Mouse (Mus musculus) heart, embryonic 15.5 days (tissue): ENCODE data around the gene Arpc5. TPM values are rescaled to one million over a fixed set of nuclear protein-coding genes. Genes with fewer than 3 reads are reported as not detected.
"Not testable (repeated sequence)": the region's sequence is repeated elsewhere in the genome, so short reads cannot be mapped to it uniquely, and the experiment has no call there.

Experiments
- ATAC-seq: fragments of 200-750 bp; cut with Nextera tagmentation; replicated peaks from 2 replicates; pipeline ENCODE4 v1.8.0; 2017; ENCODE audit warnings: low read depth, moderate TSS enrichment; ENCODE audit not compliant: insufficient number of reproducible peaks, insufficient read depth, low FRiP score
- H3K27ac ChIP-seq: fragments of 300-500 bp; sonication (generic); 2 replicates; pipeline ENCODE4 v1.5.1; 2015; ENCODE audit warnings: mild to moderate bottlenecking, inconsistent platforms
- H3K27me3 ChIP-seq: fragments of 300-500 bp; sonication (generic); 2 replicates; pipeline ENCODE4 v1.6.1; 2015; ENCODE audit warnings: inconsistent platforms
- H3K36me3 ChIP-seq: fragments of 300-500 bp; sonication (generic); 2 replicates; pipeline ENCODE4 v1.6.1; 2015; ENCODE audit warnings: mild to moderate bottlenecking, inconsistent platforms
- H3K4me1 ChIP-seq: fragments of 300-500 bp; sonication (generic); replicated peaks from 2 replicates; pipeline ENCODE4 v1.6.1; 2015; ENCODE audit warnings: inconsistent platforms
- H3K4me2 ChIP-seq: fragments of 300-500 bp; sonication (generic); 2 replicates; pipeline ENCODE4 v1.6.1; 2015; ENCODE audit warnings: inconsistent platforms, mild to moderate bottlenecking, moderate library complexity
- H3K4me3 ChIP-seq: fragments of 300-500 bp; sonication (generic); 2 replicates; pipeline ENCODE4 v1.5.1; 2015; ENCODE audit warnings: mild to moderate bottlenecking, inconsistent platforms
- H3K9ac ChIP-seq: fragments of 300-500 bp; sonication (generic); 2 replicates; pipeline ENCODE4 v1.6.1; 2015; ENCODE audit warnings: mild to moderate bottlenecking, inconsistent platforms
- H3K9me3 ChIP-seq: fragments of 300-500 bp; sonication (generic); replicated peaks from 2 replicates; pipeline ENCODE4 v1.6.1; 2016; ENCODE audit warnings: inconsistent platforms
- WGBS: fragments of 180-500 bp; shearing (Covaris S2); methylation state at CpG from one replicate; pipeline ENCODE4 v1.1.7; 2015; ENCODE audit warnings: mixed read lengths; 5-methylcytosine and 5-hydroxymethylcytosine counted together
- polyA plus RNA-seq: library from polyadenylated mRNA; unstranded; fragments of >200 nt; fragmentation: Nextera tagmentation; extraction: Ambion mirVana; gene quantifications from 2 replicates; pipeline ENCODE4 v1.2.1, GENCODE M21; 2015

The Arpc5 gene
- polyA plus RNA-seq, 1 experiment from 2014 or later = 189 TPM

DNA sequence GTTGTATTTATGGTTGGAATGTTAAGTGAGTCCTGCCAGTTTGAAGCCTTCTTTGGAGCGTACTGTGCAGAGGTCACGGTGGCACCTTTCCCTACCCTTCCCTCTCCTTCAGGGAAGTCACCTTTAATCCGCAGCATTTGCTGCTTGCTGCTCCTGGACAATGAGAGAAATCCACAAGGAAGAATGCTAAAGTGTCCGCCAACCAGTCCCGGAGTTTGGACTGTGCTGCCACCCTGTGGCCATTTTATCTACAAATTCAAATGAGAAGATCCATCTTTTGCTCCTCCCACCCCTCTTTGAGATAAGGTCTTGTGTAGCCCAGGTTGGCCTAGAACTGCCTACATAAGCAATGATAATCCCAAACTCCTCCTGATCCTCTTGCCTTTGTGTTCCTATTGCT is 19.9 kb upstream of the Arpc5 start:
- Histone ChIP-seq H3K9ac (no peak overlapping the region), H3K4me3 (no peak overlapping the region), H3K4me2 (no peak overlapping the region), H3K27me3 (no peaks in the 10 kb centered on the region), H3K36me3 (no peaks in the 10 kb centered on the region), H3K27ac (no peak overlapping the region), H3K4me1 (peaks cover 14% of the 10 kb centered on the region), H3K9me3 (no peaks in the 10 kb centered on the region)
- WGBS = 8% methylated on average over 5 of the region's 5 CpGs
- no peak; the same call in 1 of the 2 replicates for ATAC-seq

DNA sequence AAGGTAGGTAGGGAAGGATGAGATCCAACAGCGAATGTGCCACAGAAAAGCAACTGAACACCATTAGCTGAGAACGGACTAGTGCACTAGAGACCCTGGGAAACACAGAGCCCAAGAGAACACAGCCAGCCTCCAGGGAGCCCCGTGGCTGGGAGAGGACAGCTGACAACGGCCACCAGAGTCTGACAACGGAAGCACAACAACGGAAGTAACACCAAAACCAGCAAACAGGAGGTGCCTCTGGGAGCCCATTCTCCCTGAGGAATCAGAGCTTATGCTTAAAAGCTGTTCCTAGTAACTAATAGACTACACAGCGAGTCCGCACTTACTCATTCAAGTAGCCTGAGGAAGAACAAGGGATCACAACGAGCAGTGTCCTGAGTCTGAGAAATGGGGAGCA is 17.1 kb upstream of the Arpc5 start:
- Histone ChIP-seq H3K27ac (no peak overlapping the region), H3K9ac (no peak overlapping the region), H3K36me3 (no peaks in the 10 kb centered on the region), H3K4me1 (peaks cover 9% of the 10 kb centered on the region; the same call in 1 of the 2 replicates), H3K9me3 (no peaks in the 10 kb centered on the region), H3K27me3 (no peaks in the 10 kb centered on the region), H3K4me2 (no peak overlapping the region), H3K4me3 (no peak overlapping the region)
- ATAC-seq = no peak
- 74% methylated on average over 9 of the region's 9 CpGs for WGBS

DNA sequence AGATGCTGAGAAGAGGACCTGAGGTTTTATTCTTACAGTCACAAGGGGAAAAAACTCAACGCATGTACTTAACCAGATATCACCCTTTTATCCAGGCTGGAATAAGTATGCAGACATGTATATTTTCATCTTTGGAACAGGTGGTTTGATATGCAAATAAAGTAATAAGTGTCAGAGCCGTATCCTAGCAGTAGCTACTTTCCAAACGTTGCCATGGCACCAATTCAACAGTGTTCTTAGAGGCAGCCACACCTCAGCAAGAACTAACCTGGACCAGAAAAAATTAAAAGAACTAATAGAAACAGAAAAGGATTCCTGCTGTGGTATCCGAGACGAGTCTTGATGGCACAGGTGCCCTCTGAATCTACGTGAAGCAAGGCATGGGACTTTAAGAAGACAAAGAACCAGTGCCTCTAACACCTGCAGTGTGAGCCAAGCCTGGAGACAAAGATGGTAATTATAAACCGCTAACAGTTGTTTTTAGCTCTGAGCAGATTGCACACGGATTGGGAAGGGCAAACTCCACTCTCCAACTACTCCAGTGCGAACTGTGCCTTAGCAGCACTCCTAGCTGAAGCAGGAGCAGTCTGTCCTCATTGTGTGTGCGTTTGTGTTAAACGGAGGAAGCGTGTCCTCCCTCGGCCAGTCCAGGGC is 15.9 kb upstream of the Arpc5 start, which contains the start of gene Apobec4:
Gene Apobec4, plus strand, starts transcription at position 240 of the 654 bp plus-strand sequence.
- Histone ChIP-seq H3K36me3 (no peaks in the 10 kb centered on the region), H3K4me3 (no peak within 1 kb of the TSS), H3K9ac (no peak within 1 kb of the TSS), H3K9me3 (no peaks in the 10 kb centered on the region), H3K27ac (peak within 1 kb of the TSS; percentile 29; the same call in 1 of the 2 replicates), H3K4me1 (peaks cover 9% of the 10 kb centered on the region; the same call in 1 of the 2 replicates), H3K4me2 (no peak within 1 kb of the TSS), H3K27me3 (no peaks in the 10 kb centered on the region)
- no peak for ATAC-seq
- 67% methylated on average over 13 of the region's 13 CpGs for WGBS

DNA sequence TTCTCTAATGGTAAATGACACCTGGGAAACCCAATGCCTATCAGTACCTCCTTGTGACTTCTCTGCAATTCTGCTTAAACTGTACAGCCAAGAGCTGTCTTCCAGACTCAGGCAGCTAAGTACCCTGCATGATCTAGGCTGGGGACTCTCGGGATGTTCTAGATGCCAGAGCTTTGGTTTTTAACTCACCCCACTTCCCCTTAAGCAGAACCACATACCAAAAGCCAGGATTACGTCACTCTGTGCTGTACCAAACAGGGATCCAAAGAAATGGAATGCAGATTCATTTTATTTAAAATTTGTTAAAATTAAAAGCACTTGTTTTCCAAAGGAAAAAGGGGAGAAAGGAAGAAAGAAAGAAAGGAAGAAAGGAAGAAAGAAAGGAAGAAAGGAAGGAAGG is 4.6 kb upstream of the Arpc5 start:
- H3K4me2 ChIP-seq = no peak overlapping the region
- 64% methylated on average over 2 of the region's 2 CpGs for WGBS
- H3K27me3 ChIP-seq = peaks cover 10% of the 10 kb centered on the region
- no peak overlapping the region for H3K9ac ChIP-seq
- H3K9me3 ChIP-seq = no peaks in the 10 kb centered on the region
- H3K36me3 ChIP-seq = no peaks in the 10 kb centered on the region
- H3K4me1 ChIP-seq = peaks cover 6% of the 10 kb centered on the region; the same call in 1 of the 2 replicates
- no peak for ATAC-seq
- no peak overlapping the region for H3K27ac ChIP-seq
- no peak overlapping the region for H3K4me3 ChIP-seq

DNA sequence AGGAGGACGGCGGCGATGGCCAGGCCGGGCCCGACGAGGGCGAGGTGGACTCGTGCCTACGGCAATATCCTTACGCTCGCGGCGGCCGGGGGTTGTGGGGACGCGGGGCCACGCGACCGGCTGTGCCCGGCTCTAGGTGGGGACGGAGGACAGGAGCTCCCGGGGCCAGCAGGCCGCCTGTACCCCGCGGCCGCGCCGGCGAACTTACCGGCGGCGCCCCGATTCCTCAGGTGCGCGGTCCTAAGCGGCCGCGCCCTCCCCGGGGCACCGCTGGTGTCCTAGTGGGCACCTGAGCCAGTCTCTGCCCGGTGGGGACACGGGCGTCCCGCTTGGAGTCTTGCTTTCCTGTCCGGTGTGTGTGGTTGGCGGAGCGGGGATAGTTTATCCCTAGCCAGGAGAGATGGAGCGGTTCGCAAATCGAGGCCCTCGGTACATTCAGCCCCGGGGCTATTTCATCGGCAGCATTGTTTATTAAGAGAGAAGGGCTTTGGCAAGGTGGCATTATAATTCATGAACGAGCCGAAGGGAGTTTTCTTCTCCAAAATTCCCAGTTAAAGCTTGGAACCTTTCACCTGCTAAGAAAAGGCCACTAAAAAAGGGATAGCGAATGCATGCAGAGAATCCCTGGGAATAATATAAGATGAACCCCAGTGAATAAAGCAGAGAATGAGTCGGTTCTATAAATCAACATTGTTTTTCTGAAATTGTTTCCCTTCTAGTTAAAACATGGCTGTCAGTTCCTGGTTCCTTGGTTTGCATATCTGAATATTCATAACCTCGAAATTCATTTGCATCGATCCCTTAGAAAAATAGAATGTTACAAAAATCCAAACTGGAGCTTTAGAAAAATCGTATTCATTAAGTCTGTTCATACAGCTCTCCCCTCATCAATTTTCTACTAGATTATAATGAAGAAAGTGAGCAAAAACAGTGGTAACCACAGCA is 734 bp downstream of the Arpc5 start:
- Histone ChIP-seq H3K9ac (peak overlapping the region; percentile 98), H3K27ac (peak overlapping the region; percentile 93), H3K4me1 (peaks cover 9% of the 10 kb centered on the region), H3K4me3 (peak overlapping the region; percentile 95), H3K9me3 (no peaks in the 10 kb centered on the region), H3K4me2 (peak overlapping the region; percentile 94), H3K36me3 (peaks cover 28% of the 10 kb centered on the region), H3K27me3 (peaks cover 10% of the 10 kb centered on the region)
- WGBS = under 1% methylated on average over 59 of the region's 60 CpGs
- ATAC-seq = peak; percentile 56

DNA sequence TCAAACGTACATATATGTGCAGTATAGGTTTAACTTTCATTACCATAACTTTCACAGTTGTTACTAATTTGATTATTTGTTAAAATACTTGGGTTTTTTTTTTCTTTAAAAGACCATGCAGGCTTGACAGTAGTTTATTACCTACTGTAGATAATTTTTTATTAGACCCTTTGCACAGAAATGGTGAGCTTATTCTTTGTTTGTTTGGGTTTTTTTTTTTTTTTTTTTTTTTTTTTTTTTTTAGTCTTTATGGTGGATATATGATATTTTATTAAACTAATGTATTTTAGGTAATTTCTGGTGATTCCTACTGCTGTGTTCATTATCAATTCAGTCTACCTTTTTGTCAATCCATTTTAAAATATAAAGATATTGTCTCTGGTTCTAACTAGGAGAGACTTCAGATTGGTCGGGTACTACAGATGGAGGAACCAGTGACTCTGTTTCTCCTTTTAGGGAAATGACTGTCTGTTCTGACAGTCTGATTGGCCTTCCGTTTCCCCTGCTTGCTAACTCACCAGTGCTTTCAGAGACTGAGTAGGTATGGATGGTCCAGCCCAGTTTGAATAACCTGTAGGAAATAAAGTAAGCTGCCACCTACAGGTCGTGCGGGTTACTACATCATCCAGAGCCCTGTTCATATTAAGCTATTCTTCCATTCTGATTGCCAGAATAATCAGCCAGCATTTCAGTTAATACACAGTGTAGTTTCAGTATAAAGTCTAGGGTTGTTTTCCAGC is 1.6 kb downstream of the Arpc5 start:
- Histone ChIP-seq H3K27ac (no peak overlapping the region), H3K4me1 (peaks cover 9% of the 10 kb centered on the region), H3K27me3 (peaks cover 10% of the 10 kb centered on the region), H3K9ac (no peak overlapping the region; the same call in 1 of the 2 replicates), H3K4me2 (peak overlapping the region; percentile 94), H3K9me3 (no peaks in the 10 kb centered on the region), H3K36me3 (peaks cover 37% of the 10 kb centered on the region), H3K4me3 (no peak overlapping the region; the same call in 1 of the 2 replicates)
- 6% methylated on average over 5 of the region's 5 CpGs for WGBS
- no peak for ATAC-seq

DNA sequence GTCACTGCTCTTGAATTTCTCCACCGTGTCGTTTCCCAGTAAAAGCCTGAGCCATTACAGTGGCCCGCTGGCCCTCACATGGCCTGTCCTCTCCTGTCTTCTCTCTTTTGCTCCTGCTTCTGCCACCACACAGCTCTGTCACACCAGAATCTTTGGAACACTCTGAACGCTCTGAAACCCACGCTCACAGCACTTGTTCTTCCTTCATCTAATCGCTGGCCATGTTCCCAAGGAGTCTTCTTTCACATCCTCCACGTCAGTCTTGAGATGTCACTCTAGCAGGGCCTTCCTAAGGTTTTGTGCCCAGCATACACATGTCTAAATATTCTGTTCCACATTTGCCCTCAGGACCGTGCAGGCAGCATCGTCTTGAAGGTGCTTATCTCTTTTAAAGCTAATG is 4.7 kb downstream of the Arpc5 start:
- H3K9me3 ChIP-seq = no peaks in the 10 kb centered on the region
- H3K27me3 ChIP-seq = no peaks in the 10 kb centered on the region
- no peak overlapping the region for H3K4me3 ChIP-seq
- no peak overlapping the region for H3K27ac ChIP-seq
- no peak overlapping the region for H3K4me2 ChIP-seq
- H3K9ac ChIP-seq = no peak overlapping the region
- H3K4me1 ChIP-seq = peaks cover 2% of the 10 kb centered on the region; the same call in 1 of the 2 replicates
- no peak for ATAC-seq
- H3K36me3 ChIP-seq = peaks cover 66% of the 10 kb centered on the region
- 88% methylated on average over 9 of the region's 9 CpGs for WGBS

DNA sequence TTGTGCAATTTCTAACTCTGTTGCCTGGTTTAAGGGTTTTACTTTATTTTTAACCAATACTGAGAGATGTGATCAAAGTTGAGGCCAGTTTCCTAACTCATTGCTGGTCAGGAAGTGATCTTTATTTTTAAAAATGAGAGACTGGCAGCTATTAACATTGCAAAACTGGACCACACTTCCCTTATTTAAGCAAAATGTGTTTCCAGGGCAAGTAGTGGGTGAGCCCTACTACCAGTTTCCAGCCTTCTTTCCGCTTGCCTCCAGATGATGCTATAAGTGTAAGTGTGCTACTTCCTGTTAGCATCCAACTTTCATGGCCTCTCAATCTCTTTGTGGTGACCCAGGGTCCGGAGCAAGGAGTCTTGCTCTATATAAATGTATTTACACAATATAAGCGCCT is 8.3 kb downstream of the Arpc5 start:
- 86% methylated on average over 3 of the region's 3 CpGs for WGBS
- not testable (repeated sequence) for H3K27ac ChIP-seq, H3K9me3 ChIP-seq, H3K9ac ChIP-seq, H3K27me3 ChIP-seq, ATAC-seq, H3K4me2 ChIP-seq, H3K4me1 ChIP-seq, H3K4me3 ChIP-seq
- H3K36me3 ChIP-seq = peaks cover 66% of the 10 kb centered on the region

DNA sequence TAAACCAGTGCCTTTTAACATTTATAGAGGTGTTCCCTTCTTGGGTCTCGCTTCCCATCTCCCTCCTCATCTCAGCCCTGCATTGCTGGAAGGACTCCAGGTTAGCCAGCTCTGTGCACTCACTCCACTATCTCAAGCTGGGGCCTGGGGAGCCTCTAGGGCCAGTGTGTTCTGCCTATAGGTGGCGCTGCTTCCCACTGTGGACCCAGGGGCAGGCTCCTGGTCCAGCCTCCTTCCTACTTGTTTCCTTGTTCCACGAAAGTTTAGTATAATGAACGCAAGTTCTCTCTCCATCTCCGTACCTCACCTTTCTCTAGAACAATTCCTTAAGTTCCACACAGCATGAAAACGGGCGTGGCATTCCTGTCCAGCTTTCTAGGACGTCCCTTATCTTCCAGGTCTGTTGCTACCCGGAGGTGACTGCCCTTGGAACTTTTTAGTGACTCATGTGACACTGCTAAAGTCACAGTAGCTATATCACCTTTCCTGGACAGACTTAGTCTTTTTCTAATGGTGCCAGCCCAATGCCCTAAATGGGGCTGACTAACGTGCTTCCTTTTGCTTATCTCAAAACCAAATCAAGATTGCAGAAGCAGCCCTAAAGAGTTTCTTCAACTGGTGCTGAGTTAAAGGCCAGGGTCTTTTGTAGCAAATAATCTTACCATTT is 12.9 kb downstream of the Arpc5 start:
- Histone ChIP-seq H3K27ac (no peak overlapping the region), H3K9ac (no peak overlapping the region), H3K36me3 (peaks cover 25% of the 10 kb centered on the region), H3K4me2 (0 out of 2 replicates have a peak overlapping the region, but pooled peaks have one; percentile 6), H3K4me3 (no peak overlapping the region), H3K9me3 (no peaks in the 10 kb centered on the region), H3K27me3 (no peaks in the 10 kb centered on the region; the same call in 1 of the 2 replicates), H3K4me1 (peaks cover 8% of the 10 kb centered on the region; the same call in 1 of the 2 replicates)
- 21% methylated on average over 10 of the region's 10 CpGs for WGBS
- ATAC-seq = peak; percentile 73

DNA sequence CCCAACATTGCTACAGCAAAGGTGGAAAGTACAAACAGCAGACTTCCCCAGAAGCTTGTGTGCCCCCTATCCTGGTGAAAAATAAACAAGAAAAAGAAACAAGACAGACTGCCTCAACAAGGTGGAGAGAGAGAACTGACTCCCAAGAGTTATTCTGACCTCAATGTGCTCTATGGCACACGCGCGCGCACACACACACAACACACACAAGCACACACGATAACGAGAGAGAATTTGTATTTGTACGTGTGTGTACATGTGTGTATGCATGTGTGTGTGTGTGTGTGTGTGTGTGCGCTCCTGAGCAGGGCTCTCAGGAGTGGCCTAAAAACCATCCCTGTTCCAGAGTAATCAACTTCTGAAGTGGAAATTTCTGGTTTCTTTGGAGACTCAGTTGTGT is 18.3 kb downstream of the Arpc5 start:
- Histone ChIP-seq H3K36me3 (no peaks in the 10 kb centered on the region), H3K4me1 (no peaks in the 10 kb centered on the region), H3K4me3 (no peak overlapping the region), H3K9ac (no peak overlapping the region), H3K9me3 (no peaks in the 10 kb centered on the region), H3K27me3 (no peaks in the 10 kb centered on the region), H3K27ac (no peak overlapping the region), H3K4me2 (no peak overlapping the region)
- WGBS = 96% methylated on average over 8 of the region's 8 CpGs
- no peak for ATAC-seq
